Mouse (Mus musculus) frontal cortex, postnatal 36 days (tissue): ENCODE measurements at regions not wholly inside any gene's neighbourhood (a gene's known extent, or its start where the extent isn't known, plus 50 kb on each side); places are given as distances from the start of the nearest gene placed in this dataset.
"Not testable (repeated sequence)": the region's sequence is repeated elsewhere in the genome, so short reads cannot be mapped to it uniquely, and the experiment has no call there.

Experiments
- DNase-seq, 2 experiments: peaks; one replicate each; pipeline ENCODE4 v3.0.0; 2022; ENCODE audit warnings: low spot score in 2 of 2

DNA sequence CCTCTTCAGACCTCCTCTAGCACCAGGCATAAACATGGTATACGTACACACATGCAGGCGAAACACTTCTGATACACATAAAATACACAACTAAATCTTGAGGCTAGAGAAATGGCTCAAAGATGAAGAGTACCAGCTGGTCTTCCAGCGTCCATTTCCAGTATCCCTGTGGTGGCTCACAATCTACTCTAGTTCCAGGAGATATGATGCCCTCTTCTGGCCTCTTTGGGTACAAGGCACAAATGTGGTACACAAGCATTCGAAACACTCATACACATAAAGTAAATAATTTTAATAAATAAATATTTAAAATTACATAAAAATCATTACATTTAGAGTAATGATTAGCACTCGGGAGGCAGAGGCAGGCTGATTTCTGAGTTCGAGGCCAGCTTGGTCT lies 50.7 kb upstream of the Rabgap1l start:
- DNase-seq, result no peak

DNA sequence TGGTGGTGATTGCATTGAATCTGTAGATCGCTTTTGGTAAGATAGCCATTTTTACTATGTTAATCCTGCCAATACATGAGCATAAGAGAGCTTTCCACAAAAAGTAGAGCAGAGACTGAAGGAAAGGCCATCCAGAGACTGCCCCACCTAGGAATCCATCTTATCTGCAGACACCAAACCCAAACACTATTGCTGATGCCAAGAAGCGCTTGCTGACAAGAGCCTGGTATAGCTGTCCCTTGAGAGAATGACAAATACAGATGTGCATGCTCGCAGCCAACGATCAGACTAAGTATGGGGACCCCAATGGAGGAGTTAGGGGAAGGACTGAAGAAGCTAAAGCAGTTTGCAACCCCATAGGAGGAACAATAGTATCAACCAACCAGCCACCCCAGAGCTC lies 51.7 kb upstream of the Rabgap1l start:
- not testable (repeated sequence) for DNase-seq

DNA sequence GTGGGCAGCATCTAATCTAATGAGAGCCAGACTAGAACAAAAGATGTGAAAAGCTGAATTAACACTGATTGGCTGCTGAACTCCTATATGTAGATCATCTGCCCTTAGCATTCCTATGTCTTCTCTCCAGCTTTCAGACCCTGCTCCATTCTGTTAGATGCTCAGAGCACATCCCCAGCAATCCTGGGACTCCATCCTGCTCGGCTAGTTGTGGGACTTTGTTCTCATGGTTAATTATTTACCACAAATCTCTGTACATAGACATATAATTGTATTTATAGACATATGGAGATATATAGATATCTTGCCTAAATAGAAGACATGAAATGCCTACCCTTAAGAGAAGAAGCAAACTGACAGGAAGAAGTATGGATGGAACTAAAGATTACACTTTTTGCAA lies 55.5 kb upstream of the Rc3h1 start:
- DNase-seq, result no peak

DNA sequence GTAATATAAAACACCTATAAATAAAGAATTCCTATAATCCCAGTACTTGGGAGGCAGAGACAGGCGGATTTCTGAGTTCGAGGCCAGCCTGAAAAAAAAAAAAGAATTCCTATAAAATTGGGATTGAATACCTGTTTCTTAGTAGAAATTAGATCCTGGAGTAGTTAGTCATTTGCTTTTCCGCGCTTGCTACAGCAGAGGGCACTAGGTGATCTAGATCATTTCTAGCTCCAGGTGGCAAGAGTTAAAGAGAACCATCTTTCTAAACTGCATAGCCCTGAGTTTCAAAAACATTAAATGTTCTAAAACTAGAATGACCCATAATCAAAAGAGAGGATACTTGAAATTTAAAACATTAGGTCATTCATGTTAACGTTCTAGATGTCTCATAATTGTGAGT lies 51.8 kb upstream of the Rc3h1 start:
- no peak for DNase-seq

DNA sequence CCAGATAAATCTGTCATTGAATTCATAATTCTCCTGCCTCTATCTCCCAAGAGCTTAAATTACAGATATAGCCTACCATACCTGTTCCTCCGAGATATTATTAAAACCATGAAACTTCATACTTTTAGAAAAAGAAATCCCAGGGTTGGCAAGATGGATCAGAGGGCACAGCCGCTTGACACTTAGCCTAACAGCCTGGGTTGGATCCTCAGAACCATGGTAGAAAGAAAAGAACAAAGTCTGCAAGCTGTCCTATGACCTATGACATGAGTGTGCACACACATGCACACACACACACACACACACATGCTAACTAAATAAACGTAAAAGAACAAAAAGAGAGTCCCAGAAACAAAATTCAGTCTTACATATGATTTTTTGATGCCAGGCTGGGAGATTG lies 50.8 kb upstream of the Rc3h1 start:
- no peak for DNase-seq

DNA sequence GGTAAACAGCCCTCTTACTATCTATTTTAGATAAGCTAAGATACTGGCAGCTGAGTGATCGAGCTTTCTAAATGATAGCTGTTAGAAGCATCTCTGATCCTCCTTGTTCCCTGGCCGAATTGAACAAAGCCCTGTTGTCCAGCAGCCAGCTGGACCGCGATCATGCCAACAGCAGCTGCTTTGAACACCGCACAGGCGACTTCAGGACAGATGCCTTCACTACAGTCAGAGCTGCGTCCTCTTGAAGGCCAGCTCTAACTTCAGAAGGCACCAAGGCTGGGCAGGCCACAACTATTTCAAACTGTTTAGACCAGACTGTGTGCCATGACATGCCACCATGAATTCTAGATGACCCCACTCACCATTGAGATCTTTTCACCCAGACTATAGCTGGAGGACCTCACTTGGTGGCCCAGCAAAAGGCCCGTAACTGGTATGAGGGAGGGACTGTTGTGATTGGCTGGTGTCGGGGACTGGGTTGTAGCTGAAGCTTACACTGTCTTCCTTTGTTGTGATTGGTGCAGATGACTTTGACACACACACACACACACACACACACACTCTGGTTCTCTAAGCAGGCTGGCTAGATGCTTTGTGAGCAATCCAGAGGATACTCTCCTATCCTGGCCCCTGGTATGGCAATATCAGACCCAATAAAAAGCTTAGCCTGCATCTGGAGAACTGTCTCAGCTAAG lies 50.1 kb upstream of the Rc3h1 start:
- DNase-seq, result peak in 1 of 2 experiments; percentile 30
